Mouse (Mus musculus) heart, embryonic 16.5 days (tissue): ENCODE data around the gene Nefh. TPM values are rescaled to one million over a fixed set of nuclear protein-coding genes. Genes with fewer than 3 reads are reported as not detected.

Experiments
- ATAC-seq: fragments of 200-750 bp; cut with Nextera tagmentation; replicated peaks from 2 replicates; pipeline ENCODE4 v1.8.0; 2017; ENCODE audit warnings: moderate number of reproducible peaks; ENCODE audit not compliant: insufficient read depth, low FRiP score; ENCODE audit errors: extremely low read depth
- H3K27ac ChIP-seq: fragments of 300-500 bp; sonication (generic); 2 replicates; pipeline ENCODE4 v1.5.1; 2014; ENCODE audit warnings: mild to moderate bottlenecking, low read length, control low read depth, moderate library complexity
- H3K27me3 ChIP-seq: fragments of 300-500 bp; sonication (generic); 2 replicates; pipeline ENCODE4 v1.6.1; 2014; ENCODE audit warnings: low read length, mixed read lengths; ENCODE audit not compliant: control insufficient read depth, insufficient read depth
- H3K36me3 ChIP-seq: fragments of 300-500 bp; sonication (generic); 2 replicates; pipeline ENCODE4 v1.6.1; 2014; ENCODE audit not compliant: control insufficient read depth, insufficient read depth
- H3K4me1 ChIP-seq: fragments of 300-500 bp; sonication (generic); 2 replicates; pipeline ENCODE4 v1.6.1; 2014; ENCODE audit warnings: low read length, mixed read lengths; ENCODE audit not compliant: control insufficient read depth, insufficient read depth
- H3K4me2 ChIP-seq: fragments of 300-500 bp; sonication (generic); 2 replicates; pipeline ENCODE4 v1.6.1; 2014; ENCODE audit warnings: low read depth, mild to moderate bottlenecking, control low read depth, low read length
- H3K4me3 ChIP-seq: fragments of 300-500 bp; sonication (generic); 2 replicates; pipeline ENCODE4 v1.5.1; 2014; ENCODE audit warnings: mild to moderate bottlenecking, control low read depth, low read length
- H3K9ac ChIP-seq: fragments of 300-500 bp; sonication (generic); 2 replicates; pipeline ENCODE4 v1.6.1; 2014; ENCODE audit warnings: low read length, control low read depth
- H3K9me3 ChIP-seq: fragments of 300-500 bp; sonication (generic); replicated peaks from 2 replicates; pipeline ENCODE4 v1.6.1; 2016; ENCODE audit warnings: low read length; ENCODE audit not compliant: control insufficient read depth
- WGBS: fragments of 180-500 bp; shearing (Covaris S2); extraction: QIAGEN DNeasy Blood & Tissue Kit; methylation state at CpG from one replicate; pipeline ENCODE4 v1.1.7; 2014; 5-methylcytosine and 5-hydroxymethylcytosine counted together
- polyA plus RNA-seq: library from polyadenylated mRNA; unstranded; fragments of >200 nt; fragmentation: Nextera tagmentation; extraction: Ambion mirVana; gene quantifications from 2 replicates; pipeline ENCODE4 v1.2.1, GENCODE M21; 2015

Gene Nefh
- polyA plus RNA-seq, 1 experiment from 2014 or later, result 0.60 TPM

- Histone ChIP-seq H3K27ac (no peak overlapping the region), H3K4me3 (no peak overlapping the region), H3K27me3 (no peaks in the 10 kb centered on the region), H3K4me2 (no peak overlapping the region), H3K36me3 (no peaks in the 10 kb centered on the region), H3K9me3 (no peaks in the 10 kb centered on the region), H3K4me1 (peaks cover 4% of the 10 kb centered on the region; the same call in 1 of the 2 replicates), H3K9ac (no peak overlapping the region)
- WGBS, result 53% methylated on average over 2 of the region's 2 CpGs
- ATAC-seq, result no peak
These were observed 18.5 kb upstream of the Nefh start for GRCm38 (mm10) chr11:4966325-4966724.

GRCm38 (mm10) chr11:4963099-4963808 is 15.4 kb upstream of the Nefh start:
- Histone ChIP-seq H3K4me1 (peaks cover 4% of the 10 kb centered on the region; the same call in 1 of the 2 replicates), H3K27me3 (no peaks in the 10 kb centered on the region; the same call in 1 of the 2 replicates), H3K27ac (no peak overlapping the region), H3K36me3 (no peaks in the 10 kb centered on the region), H3K9me3 (no peaks in the 10 kb centered on the region), H3K4me2 (no peak overlapping the region), H3K4me3 (no peak overlapping the region), H3K9ac (no peak overlapping the region)
- no peak for ATAC-seq
- 42% methylated on average over 6 of the region's 6 CpGs for WGBS

GRCm38 (mm10) chr11:4953918-4954317 is 6.1 kb upstream of the Nefh start:
- H3K27ac ChIP-seq, result no peak overlapping the region
- H3K36me3 ChIP-seq, result no peaks in the 10 kb centered on the region
- no peaks in the 10 kb centered on the region for H3K9me3 ChIP-seq
- H3K27me3 ChIP-seq, result peaks cover 68% of the 10 kb centered on the region
- no peak overlapping the region for H3K4me2 ChIP-seq
- 3% methylated on average over 8 of the region's 8 CpGs for WGBS
- 0 out of 2 replicates have a peak, but pooled peaks cover 2% of the 10 kb centered on the region for H3K4me1 ChIP-seq
- ATAC-seq, result no peak
- no peak overlapping the region for H3K9ac ChIP-seq
- no peak overlapping the region for H3K4me3 ChIP-seq

GRCm38 (mm10) chr11:4953401-4953800 is 5.5 kb upstream of the Nefh start:
- H3K27ac ChIP-seq, result no peak overlapping the region
- no peak overlapping the region for H3K4me2 ChIP-seq
- no peaks in the 10 kb centered on the region for H3K9me3 ChIP-seq
- peaks cover 73% of the 10 kb centered on the region for H3K27me3 ChIP-seq
- H3K4me3 ChIP-seq, result no peak overlapping the region
- WGBS, result 4% methylated on average over 6 of the region's 6 CpGs
- ATAC-seq, result no peak
- no peaks in the 10 kb centered on the region for H3K36me3 ChIP-seq
- no peak overlapping the region for H3K9ac ChIP-seq
- 0 out of 2 replicates have a peak, but pooled peaks cover 2% of the 10 kb centered on the region for H3K4me1 ChIP-seq

GRCm38 (mm10) chr11:4949256-4950044 is 1.6 kb upstream of the Nefh start:
- no peak overlapping the region for H3K9ac ChIP-seq
- H3K4me2 ChIP-seq, result no peak overlapping the region
- peak; percentile 38; the same call in 1 of the 2 replicates for ATAC-seq
- WGBS, result 6% methylated on average over 23 of the region's 23 CpGs
- H3K4me1 ChIP-seq, result peaks cover 9% of the 10 kb centered on the region; the same call in 1 of the 2 replicates
- peaks cover 89% of the 10 kb centered on the region for H3K27me3 ChIP-seq
- no peak overlapping the region for H3K27ac ChIP-seq
- H3K9me3 ChIP-seq, result no peaks in the 10 kb centered on the region
- H3K4me3 ChIP-seq, result peak overlapping the region; percentile 10; the same call in 1 of the 2 replicates
- no peaks in the 10 kb centered on the region for H3K36me3 ChIP-seq

- peaks cover 85% of the 10 kb centered on the region for H3K27me3 ChIP-seq
- H3K4me3 ChIP-seq, result peak overlapping the region; percentile 10; the same call in 1 of the 2 replicates
- ATAC-seq, result no peak
- no peak overlapping the region for H3K4me2 ChIP-seq
- H3K27ac ChIP-seq, result no peak overlapping the region
- H3K36me3 ChIP-seq, result no peaks in the 10 kb centered on the region
- 36% methylated on average over 8 of the region's 8 CpGs for WGBS
- H3K4me1 ChIP-seq, result peaks cover 9% of the 10 kb centered on the region; the same call in 1 of the 2 replicates
- no peaks in the 10 kb centered on the region for H3K9me3 ChIP-seq
- no peak overlapping the region for H3K9ac ChIP-seq
These were observed 928 bp upstream of the Nefh start for GRCm38 (mm10) chr11:4948792-4949191.

GRCm38 (mm10) chr11:4946947-4947812 is 684 bp downstream of the Nefh start:
- H3K4me2 ChIP-seq, result peak overlapping the region; percentile 81

GRCm38 (mm10) chr11:4946530-4946929 is 1.3 kb downstream of the Nefh start:
- Histone ChIP-seq H3K36me3 (no peaks in the 10 kb centered on the region), H3K4me3 (peak overlapping the region; percentile 56), H3K9ac (no peak overlapping the region), H3K27me3 (peaks cover 63% of the 10 kb centered on the region), H3K27ac (no peak overlapping the region), H3K4me2 (peak overlapping the region; percentile 81), H3K4me1 (peaks cover 9% of the 10 kb centered on the region; the same call in 1 of the 2 replicates), H3K9me3 (no peaks in the 10 kb centered on the region)
- 47% methylated on average over 13 of the region's 13 CpGs for WGBS
- no peak for ATAC-seq

More at GRCm38 (mm10) chr11:4946947-4947812, 684 bp downstream of the Nefh start:
- H3K9me3 ChIP-seq, result no peaks in the 10 kb centered on the region
- peaks cover 69% of the 10 kb centered on the region for H3K27me3 ChIP-seq
- WGBS, result under 1% methylated on average over 113 of the region's 120 CpGs
- peak; percentile 61 for ATAC-seq
- no peak overlapping the region for H3K27ac ChIP-seq
- H3K9ac ChIP-seq, result 0 out of 2 replicates have a peak overlapping the region, but pooled peaks have one; percentile 33
- peaks cover 9% of the 10 kb centered on the region; the same call in 1 of the 2 replicates for H3K4me1 ChIP-seq
- no peaks in the 10 kb centered on the region for H3K36me3 ChIP-seq
- H3K4me3 ChIP-seq, result peak overlapping the region; percentile 56
